Mouse (Mus musculus): ENCODE results near the gene Sdk2.

Gene Sdk2

DNA sequence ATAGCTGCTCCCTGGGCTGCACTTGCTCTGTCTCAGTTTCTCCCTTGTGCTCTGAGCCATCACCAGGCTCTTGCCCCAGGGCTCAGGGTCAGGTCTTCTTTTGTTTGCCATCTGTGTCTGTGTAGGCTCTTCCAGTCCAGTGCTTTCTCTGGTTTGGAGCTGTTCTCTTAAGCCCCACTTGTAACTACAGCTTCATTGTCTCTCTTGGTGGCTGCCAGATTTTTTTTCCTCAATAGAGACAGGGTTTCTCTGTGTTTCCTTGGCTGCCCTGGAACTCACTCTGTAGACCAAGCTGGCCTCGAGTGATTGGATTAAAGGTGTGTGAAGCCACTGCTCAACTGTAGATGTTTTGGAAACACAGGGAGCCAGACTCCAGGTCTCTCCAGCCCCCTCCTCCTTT is 247.8 kb downstream of the Sdk2 start:
- no peak for DNase-seq

GRCm38 (mm10) chr11:113816971-113817548 is 249.8 kb downstream of the Sdk2 start:
- no peak for DNase-seq

- DNase-seq = no peak
Measured at GRCm38 (mm10) chr11:113816439-113816838, 250.4 kb downstream of the Sdk2 start.

DNA sequence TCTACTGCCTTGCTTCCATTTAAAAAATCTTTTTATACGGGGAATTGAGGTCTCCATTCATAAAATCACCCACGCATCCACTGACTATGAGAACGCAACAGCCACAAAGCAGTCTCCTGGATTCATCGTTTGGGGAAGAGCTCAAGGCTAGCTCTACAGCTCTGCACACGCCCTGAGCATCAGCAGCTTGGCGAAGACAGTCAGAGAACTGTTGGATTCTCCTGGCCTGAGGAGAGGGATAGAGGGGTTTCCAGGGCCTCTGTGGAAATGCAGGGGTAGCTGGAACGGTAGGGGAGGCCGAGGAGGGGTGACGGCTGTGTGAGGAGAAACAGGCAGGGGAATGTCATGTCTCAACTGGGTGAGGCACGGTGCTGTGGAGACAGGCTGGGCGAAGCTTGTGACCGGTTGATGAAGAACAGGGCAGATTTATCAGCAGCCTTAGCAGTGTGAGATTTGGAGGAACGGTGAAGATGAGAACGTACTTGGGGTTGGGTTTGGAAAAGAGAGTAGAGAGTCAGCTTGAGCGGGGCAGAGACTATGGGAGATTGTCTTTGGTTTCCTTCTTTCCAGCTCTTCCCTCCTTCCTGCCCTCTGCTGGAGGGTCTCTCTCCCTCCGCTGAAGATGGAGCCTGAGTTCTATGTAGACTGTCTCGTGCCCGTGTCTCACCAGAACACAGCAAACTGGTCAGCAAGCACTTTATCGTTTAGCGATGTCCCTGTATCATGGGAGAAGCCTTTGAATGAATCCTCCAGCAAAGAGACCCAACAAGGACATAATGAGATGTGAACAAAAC is 255.1 kb downstream of the Sdk2 start:
- DNase-seq = no peak

- peak; percentile 73 for DNase-seq
Measured at GRCm38 (mm10) chr11:113810638-113811545, 256.0 kb downstream of the Sdk2 start.

DNA sequence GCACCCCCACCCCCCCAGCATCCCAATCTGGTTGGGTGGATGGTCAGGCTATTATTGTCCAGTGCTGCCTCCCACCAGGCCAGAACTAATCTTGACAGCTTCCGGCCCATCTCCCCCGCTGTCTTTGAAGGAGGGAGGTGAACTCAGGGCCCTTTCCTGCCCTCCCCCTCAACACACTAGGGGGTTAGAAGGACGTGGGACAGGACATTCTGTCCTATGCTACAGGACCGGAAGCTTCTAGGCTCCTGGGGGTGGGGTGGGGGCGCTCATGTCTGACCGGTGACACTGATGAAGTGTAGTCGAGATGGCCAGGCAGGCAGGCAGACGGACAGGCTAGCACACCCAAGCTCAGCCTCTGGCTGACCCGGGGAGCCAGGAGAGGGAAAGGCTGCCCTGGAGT is 259.8 kb downstream of the Sdk2 start:
- DNase-seq = no peak

- DNase-seq = peak; percentile 67
Measured at GRCm38 (mm10) chr11:113806382-113807077, 260.3 kb downstream of the Sdk2 start.

DNA sequence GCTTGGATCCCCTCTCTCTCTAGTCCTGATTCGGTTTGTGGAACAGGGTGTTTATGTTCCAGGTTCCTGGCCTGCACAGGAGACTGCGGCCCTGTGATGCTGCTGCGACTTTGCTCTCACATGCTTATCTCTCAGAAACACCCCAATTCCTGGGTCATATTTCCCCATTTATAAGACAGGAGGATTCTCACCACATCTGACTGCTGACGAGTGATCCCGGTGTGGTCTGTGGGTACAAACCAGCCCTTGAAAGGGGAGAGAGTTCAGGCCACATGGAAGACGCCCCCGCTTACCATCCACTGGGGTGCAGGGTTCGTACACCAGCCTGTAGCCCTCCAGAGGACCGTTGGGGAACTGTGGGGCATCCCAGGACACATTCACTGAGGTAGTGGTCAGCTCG is 260.9 kb downstream of the Sdk2 start:
- DNase-seq = no peak

GRCm38 (mm10) chr11:113803321-113803941 is 263.4 kb downstream of the Sdk2 start:
- no peak for DNase-seq

- DNase-seq = no peak
Measured at GRCm38 (mm10) chr11:113802456-113802855, 264.4 kb downstream of the Sdk2 start.

DNA sequence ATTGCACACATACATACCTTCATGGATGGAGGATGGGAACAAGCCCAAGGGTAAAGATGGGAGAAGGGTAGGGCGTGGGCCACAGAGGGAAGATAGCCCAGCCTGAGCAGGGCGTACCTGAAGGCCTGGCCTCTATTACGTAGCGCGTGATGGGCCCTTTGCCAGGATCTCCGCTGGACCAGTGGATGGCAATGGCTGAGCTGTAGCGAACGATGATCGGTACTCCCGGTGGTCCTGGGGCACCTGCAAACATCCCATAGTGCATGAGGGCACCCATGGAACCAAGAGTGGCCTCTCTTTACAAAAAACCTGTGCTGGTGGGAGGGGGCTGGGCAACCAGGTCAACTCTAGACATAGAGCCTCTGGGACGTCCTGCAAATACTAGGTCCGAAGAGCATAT is 266.8 kb downstream of the Sdk2 start:
- no peak for DNase-seq

DNA sequence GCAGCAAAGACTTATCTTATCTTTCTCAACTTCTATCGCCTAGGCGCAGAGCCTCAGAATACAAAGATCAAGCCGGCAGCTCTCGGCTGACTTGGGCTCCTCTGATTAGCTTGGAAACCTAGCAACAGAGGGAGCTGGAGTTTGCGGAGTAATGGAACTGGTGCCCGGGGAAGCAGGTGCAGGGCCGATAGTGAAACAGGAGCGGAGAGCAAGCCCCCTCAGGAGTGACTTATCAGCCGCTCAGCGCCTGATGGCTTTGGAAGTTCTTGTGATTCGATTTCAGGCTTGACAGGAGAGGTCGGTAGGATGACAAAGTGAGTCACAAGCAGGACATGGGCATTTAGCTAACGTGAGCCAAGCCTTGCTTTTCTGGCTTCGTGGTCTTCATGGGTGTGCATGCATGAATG is 267.8 kb downstream of the Sdk2 start:
- no peak for DNase-seq

- peak; percentile 87 for DNase-seq
Measured at GRCm38 (mm10) chr11:113798011-113798410, 268.8 kb downstream of the Sdk2 start.

GRCm38 (mm10) chr11:113797014-113797983 is 269.5 kb downstream of the Sdk2 start:
- no peak for DNase-seq

GRCm38 (mm10) chr11:113795846-113796245 is 271.0 kb downstream of the Sdk2 start:
- no peak for DNase-seq

GRCm38 (mm10) chr11:113791357-113792215 is 275.3 kb downstream of the Sdk2 start:
- peak; percentile 75 for DNase-seq

DNA sequence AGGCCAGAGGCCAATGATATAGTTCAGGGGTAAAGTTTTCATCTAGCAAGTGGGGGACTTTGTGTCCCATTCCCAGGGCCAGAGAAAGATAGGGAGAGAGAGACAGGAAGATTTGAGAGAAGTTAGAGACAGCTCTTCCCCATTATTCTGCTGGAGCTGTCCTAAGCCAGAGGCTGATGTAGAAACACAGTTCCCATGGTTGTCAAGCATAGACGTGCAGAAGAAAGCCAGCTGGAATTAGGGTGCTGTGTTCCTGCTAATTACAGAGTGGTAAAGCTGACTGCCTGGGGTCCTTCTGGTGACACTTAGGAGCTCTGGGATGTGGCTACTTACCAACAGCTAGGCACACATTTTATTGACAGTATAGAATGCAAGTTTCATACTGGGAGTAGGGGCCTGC is 277.7 kb downstream of the Sdk2 start:
- no peak for DNase-seq

GRCm38 (mm10) chr11:113788183-113788789 is 278.6 kb downstream of the Sdk2 start:
- no peak for DNase-seq

DNA sequence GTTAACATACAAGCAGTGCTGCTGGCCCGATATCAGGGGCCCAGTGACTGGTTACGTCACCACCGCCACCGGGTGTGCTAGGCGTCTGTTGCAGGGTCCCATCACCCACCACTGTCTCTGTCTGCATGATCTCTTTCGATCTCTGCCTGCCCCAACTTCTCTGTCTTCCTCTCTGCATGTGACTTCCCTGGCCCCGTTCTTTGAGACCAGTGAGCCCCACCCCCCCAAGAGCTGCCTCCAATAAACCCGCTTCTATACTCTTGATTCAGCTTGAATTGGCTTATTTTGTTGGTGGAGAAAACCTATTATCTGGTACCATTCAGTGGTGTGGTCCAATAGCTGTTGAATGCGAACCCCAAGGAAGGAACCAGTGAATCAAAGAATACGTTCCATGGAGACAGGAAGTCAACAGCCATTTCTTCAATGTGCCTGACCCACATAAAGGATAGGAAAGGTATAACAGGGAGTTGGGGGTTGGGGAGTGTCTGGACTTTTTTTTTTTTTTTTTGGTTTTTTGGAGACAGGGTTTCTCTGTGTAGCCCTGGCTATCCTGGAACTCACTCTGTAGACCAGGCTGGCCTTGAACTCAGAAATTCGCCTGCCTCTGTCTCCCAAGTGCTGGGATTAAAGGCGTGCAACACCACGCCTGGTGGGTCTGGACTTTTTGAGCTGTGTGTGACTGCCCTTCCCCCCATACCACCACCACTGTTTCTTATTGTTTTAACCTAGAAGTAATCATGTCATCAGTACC is 279.2 kb downstream of the Sdk2 start:
- no peak for DNase-seq

Data from layer of hippocampus, adult 9-11 months (tissue).